Mouse (Mus musculus) intestine, embryonic 16.5 days (tissue): ENCODE measurements at regions not wholly inside any gene's neighbourhood (a gene's known extent, or its start where the extent isn't known, plus 50 kb on each side); places are given as distances from the start of the nearest gene placed in this dataset.

Experiments used
- ATAC-seq: fragments of 200-750 bp; cut with Nextera tagmentation; 2 replicates; pipeline ENCODE4 v1.8.0; 2017; ENCODE audit warnings: moderate TSS enrichment, moderate library complexity
- H3K27ac ChIP-seq: fragments of 300-500 bp; sonication (generic); 2 replicates; pipeline ENCODE4 v1.5.1; 2014; ENCODE audit warnings: mild to moderate bottlenecking, low read length
- H3K27me3 ChIP-seq: fragments of 300-500 bp; sonication (generic); replicated peaks from 2 replicates; pipeline ENCODE4 v1.6.1; 2014; ENCODE audit warnings: low read length, control low read depth, mixed read lengths; ENCODE audit not compliant: control insufficient read depth, insufficient read depth
- H3K36me3 ChIP-seq: fragments of 300-500 bp; sonication (generic); 2 replicates; pipeline ENCODE4 v1.6.1; 2014; ENCODE audit warnings: low read length, control low read depth; ENCODE audit not compliant: control insufficient read depth, insufficient read depth
- H3K4me1 ChIP-seq: fragments of 300-500 bp; sonication (generic); 2 replicates; pipeline ENCODE4 v1.6.1; 2014; ENCODE audit warnings: low read length, control low read depth, mixed read lengths; ENCODE audit not compliant: control insufficient read depth, insufficient read depth
- H3K4me2 ChIP-seq: fragments of 300-500 bp; sonication (generic); 2 replicates; pipeline ENCODE4 v1.6.1; 2014; ENCODE audit warnings: low read depth, low read length, control low read depth
- H3K4me3 ChIP-seq: fragments of 300-500 bp; sonication (generic); 2 replicates; pipeline ENCODE4 v1.5.1; 2014; ENCODE audit warnings: mild to moderate bottlenecking, low read length
- H3K9ac ChIP-seq: fragments of 300-500 bp; sonication (generic); 2 replicates; pipeline ENCODE4 v1.6.1; 2014; ENCODE audit warnings: low read depth, low read length
- H3K9me3 ChIP-seq: fragments of 300-500 bp; sonication (generic); 2 replicates; pipeline ENCODE4 v1.6.1; 2016; ENCODE audit warnings: low read length, control low read depth; ENCODE audit not compliant: control insufficient read depth
- WGBS: fragments of 180-500 bp; shearing (Covaris S2); extraction: QIAGEN DNeasy Blood & Tissue Kit; methylation state at CpG from one replicate; pipeline ENCODE4 v1.1.7; 2014; 5-methylcytosine and 5-hydroxymethylcytosine counted together

DNA sequence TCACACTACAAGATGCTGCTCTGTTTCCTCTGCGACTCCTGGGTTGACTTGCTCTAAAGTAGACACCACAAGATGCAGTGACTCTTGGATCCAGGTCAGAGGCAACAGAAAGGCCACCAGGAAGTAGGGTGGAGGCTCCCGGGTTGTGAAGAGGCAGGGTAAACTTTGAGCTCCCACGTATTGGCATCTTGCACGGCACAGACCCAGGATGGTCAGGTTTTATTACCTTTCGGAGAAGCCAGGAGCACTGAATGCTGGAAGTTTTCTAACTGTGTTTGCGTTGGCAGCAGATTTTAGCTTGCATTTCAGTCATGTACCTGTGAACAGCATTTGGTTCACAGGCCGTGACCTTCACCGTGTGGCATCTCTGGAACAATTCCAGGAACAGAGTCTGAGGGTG lies 227.2 kb upstream of the Foxq1 start:
- WGBS, result 59% methylated on average over 8 of the region's 8 CpGs
- ATAC-seq, result no peak
- no peak overlapping the region for H3K4me2 ChIP-seq

DNA sequence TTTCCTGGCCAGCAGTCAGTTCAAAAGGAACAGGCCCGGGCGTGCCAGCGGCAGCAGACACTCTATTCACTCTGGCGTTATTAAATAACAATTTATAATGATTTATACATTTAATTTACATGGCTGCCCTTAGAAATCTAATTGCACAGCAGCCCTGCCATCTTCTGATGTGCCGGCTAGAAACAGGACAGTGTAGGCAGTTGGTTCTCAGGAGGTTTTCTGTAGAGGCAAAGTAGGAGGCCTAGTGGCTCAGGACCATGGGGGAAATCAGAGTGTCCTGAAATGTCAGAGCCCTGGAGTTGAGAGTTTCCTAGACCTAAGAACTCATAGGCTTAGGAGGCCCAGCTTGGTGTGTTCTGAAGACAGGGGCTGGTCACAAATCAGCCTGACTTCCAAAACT lies 225.2 kb upstream of the Foxq1 start:
- Histone ChIP-seq H3K4me3 (no peak overlapping the region), H3K4me1 (peaks cover 20% of the 10 kb centered on the region), H3K9ac (no peak overlapping the region), H3K9me3 (no peaks in the 10 kb centered on the region), H3K27ac (no peak overlapping the region), H3K27me3 (peaks cover 3% of the 10 kb centered on the region; the same call in 1 of the 2 replicates), H3K4me2 (no peak overlapping the region), H3K36me3 (no peaks in the 10 kb centered on the region)
- 80% methylated on average over 5 of the region's 5 CpGs for WGBS
- ATAC-seq, result no peak

More for the DNA sequence above, 227.2 kb upstream of the Foxq1 start:
- Histone ChIP-seq H3K27ac (no peak overlapping the region), H3K9me3 (no peaks in the 10 kb centered on the region), H3K9ac (no peak overlapping the region), H3K36me3 (no peaks in the 10 kb centered on the region), H3K4me1 (peaks cover 20% of the 10 kb centered on the region), H3K4me3 (no peak overlapping the region), H3K27me3 (peaks cover 6% of the 10 kb centered on the region)

DNA sequence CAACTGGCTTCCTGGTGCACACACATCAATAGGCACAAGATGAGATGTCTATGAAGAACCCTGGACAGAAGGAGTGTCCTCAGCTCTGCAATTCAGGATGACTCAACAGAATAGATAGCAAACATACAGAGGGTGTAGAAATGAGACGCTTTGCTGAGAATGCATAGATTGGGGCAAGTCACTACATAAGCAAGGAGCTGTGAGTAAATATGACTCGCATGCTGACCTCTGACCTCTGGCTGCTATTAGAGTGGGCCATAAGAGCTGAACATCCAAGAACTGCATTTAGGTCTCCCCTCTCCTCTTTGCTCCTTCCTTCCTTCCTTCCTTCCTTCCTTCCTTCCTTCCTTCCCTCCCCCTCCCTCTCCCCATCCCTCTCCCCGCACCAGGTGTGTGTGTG lies 221.0 kb upstream of the Foxq1 start:
- 82% methylated on average over 3 of the region's 3 CpGs for WGBS
- no peaks in the 10 kb centered on the region for H3K36me3 ChIP-seq
- ATAC-seq, result no peak
- H3K4me3 ChIP-seq, result no peak overlapping the region
- no peak overlapping the region for H3K4me2 ChIP-seq
- H3K9ac ChIP-seq, result no peak overlapping the region
- 0 out of 2 replicates have a peak, but pooled peaks cover 5% of the 10 kb centered on the region for H3K4me1 ChIP-seq
- H3K9me3 ChIP-seq, result no peaks in the 10 kb centered on the region
- no peak overlapping the region for H3K27ac ChIP-seq
- no peaks in the 10 kb centered on the region; the same call in 1 of the 2 replicates for H3K27me3 ChIP-seq

DNA sequence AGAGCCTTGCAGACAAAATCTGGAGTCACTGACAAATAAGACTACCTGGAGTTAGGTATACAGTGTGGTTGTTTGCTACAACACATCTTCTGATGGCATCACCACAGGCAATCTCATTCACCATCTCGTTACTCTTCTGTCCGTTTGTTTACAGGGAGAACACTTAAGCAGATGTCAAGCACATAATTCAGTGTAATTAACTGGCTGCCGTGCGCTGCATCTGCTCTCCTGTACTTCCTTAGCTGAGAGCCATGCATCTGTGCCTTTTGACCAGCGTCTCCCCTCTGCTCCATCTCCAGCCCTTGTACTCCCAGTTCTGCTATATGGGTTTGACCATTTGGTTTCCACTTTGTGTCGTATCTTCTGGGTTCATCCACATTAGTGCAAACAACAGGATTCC lies 218.3 kb upstream of the Foxq1 start:
- no peak overlapping the region for H3K4me3 ChIP-seq
- no peak overlapping the region for H3K9ac ChIP-seq
- H3K36me3 ChIP-seq, result no peaks in the 10 kb centered on the region
- ATAC-seq, result no peak
- H3K27ac ChIP-seq, result no peak overlapping the region
- no peak overlapping the region for H3K4me2 ChIP-seq
- 48% methylated on average over 6 of the region's 6 CpGs for WGBS
- H3K4me1 ChIP-seq, result no peaks in the 10 kb centered on the region
- no peaks in the 10 kb centered on the region; the same call in 1 of the 2 replicates for H3K27me3 ChIP-seq
- no peaks in the 10 kb centered on the region for H3K9me3 ChIP-seq

DNA sequence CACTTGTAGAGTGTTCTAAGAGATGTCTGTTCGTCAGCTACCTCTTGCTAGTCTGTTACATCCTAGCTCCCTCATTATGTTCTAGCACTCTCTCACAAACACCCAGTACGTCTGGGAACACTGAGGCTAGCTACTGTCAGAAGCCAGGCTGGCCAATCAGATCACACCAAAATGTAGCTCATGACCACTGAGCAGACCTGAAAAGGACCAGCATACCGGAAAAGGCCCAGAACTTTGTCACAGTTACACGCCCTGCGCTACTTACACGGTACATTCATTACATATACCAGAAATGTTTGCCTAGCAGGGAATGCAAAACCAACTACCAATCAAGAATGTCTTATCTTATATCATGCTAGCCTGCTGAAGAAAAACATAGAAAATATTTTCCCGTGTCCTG lies 216.5 kb upstream of the Foxq1 start:
- WGBS, result 86% methylated on average over 7 of the region's 7 CpGs
- H3K4me1 ChIP-seq, result no peaks in the 10 kb centered on the region
- no peak for ATAC-seq
- no peak overlapping the region for H3K9ac ChIP-seq
- no peaks in the 10 kb centered on the region; the same call in 1 of the 2 replicates for H3K27me3 ChIP-seq
- H3K36me3 ChIP-seq, result no peaks in the 10 kb centered on the region
- no peaks in the 10 kb centered on the region for H3K9me3 ChIP-seq
- H3K4me2 ChIP-seq, result no peak overlapping the region
- no peak overlapping the region for H3K4me3 ChIP-seq
- H3K27ac ChIP-seq, result no peak overlapping the region

DNA sequence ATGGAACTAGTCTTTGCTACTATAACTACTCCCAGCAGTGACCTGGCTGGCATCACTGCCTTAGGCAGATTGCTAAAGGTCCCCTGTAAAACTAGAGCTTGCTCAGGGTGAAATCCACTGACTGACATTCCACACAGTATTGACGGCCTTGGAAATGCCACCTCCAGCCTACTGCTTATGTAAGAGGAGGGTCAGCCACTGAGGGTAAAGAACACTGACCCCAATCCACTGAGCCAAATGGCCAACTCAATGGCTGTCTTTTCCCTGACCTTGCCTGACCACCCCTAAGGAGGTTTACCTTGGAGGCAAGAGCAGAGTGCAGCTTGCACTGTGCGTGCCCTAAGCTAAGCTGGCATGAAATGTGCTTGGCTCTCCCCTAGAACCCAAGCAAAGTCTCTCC lies 216.0 kb upstream of the Foxq1 start:
- 90% methylated on average over 2 of the region's 2 CpGs for WGBS
- Histone ChIP-seq H3K9ac (no peak overlapping the region), H3K4me3 (no peak overlapping the region), H3K4me2 (no peak overlapping the region), H3K4me1 (no peaks in the 10 kb centered on the region), H3K27me3 (no peaks in the 10 kb centered on the region; the same call in 1 of the 2 replicates), H3K9me3 (no peaks in the 10 kb centered on the region), H3K36me3 (no peaks in the 10 kb centered on the region), H3K27ac (no peak overlapping the region)
- 0 out of 2 replicates have a peak, but pooled peaks have one; percentile 26 for ATAC-seq

DNA sequence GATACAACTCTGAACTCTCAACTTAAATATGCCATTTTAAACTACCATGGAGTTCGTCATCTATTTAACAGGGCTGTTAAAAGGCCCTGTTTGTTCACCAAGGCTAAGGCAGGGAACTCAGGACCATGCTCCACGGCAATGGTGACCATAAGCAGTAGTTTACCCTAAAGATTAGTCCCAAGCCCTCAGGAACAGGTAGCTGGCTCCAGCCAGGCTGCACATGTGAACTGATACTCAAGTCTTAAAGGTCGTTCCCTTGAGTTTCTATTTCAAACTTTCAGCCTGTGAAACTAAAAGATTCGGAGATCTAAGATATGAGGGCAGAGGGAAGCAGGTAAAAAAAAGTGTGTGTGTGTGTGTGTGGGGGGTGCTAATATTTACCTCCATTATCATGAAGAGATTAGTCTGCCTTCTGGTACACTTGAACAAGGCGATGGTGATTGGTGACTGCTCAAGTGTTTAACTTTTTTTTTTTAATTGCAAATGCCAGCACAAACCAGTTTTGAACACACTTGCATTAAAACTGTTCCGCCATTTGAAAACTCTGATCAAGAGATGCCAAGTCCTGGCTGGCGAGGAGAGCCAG lies 215.5 kb upstream of the Foxq1 start:
- no peak overlapping the region for H3K9ac ChIP-seq
- no peaks in the 10 kb centered on the region for H3K4me1 ChIP-seq
- no peak overlapping the region for H3K27ac ChIP-seq
- H3K9me3 ChIP-seq, result no peaks in the 10 kb centered on the region
- no peak overlapping the region for H3K4me3 ChIP-seq
- H3K4me2 ChIP-seq, result no peak overlapping the region
- WGBS, result 65% methylated on average over 7 of the region's 7 CpGs
- no peaks in the 10 kb centered on the region for H3K36me3 ChIP-seq
- H3K27me3 ChIP-seq, result no peaks in the 10 kb centered on the region; the same call in 1 of the 2 replicates
- ATAC-seq, result no peak; the same call in 1 of the 2 replicates

DNA sequence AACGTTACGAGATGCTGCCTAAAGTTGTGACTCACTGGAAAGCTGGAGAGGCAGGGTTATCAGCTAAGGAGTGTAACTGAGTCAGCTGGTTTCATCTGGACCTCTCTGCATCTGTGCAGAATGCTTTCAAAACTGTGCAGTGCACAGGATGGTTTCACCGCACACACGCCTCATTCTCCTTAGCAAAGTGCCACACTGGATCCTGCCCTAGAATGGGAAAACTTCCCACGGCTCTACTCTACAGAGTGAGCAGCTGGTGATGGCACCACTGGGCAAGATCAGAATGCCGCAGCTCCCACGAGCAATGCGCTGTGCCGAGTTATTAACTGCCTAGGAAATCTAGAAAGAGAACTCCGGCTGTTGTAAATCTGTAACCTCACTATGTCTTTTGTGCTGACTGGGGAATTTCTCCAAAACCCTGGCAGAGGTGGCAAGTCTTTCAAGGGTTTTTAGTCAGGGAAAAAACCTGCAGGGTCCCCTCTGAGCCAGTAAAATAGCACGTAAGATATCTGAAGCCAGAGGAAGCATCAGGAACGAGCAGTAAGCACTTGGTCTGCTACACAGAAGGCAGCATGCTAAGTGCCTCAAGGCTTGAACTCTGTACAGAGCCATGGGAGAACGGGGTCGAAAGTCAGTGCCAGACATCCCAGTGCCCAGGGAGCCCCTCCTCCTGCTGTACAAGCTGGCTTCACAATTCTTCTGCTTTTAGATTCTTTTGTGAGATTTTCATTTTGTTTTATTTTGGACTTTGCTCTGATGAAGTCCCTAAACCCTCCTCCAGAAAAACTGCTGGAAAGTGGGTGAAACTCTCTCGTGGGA lies 214.4 kb upstream of the Foxq1 start:
- Histone ChIP-seq H3K27ac (no peak overlapping the region), H3K9ac (no peak overlapping the region), H3K9me3 (no peaks in the 10 kb centered on the region), H3K4me2 (no peak overlapping the region), H3K27me3 (no peaks in the 10 kb centered on the region), H3K4me1 (no peaks in the 10 kb centered on the region), H3K36me3 (no peaks in the 10 kb centered on the region), H3K4me3 (no peak overlapping the region)
- 69% methylated on average over 15 of the region's 15 CpGs for WGBS
- ATAC-seq, result no peak

DNA sequence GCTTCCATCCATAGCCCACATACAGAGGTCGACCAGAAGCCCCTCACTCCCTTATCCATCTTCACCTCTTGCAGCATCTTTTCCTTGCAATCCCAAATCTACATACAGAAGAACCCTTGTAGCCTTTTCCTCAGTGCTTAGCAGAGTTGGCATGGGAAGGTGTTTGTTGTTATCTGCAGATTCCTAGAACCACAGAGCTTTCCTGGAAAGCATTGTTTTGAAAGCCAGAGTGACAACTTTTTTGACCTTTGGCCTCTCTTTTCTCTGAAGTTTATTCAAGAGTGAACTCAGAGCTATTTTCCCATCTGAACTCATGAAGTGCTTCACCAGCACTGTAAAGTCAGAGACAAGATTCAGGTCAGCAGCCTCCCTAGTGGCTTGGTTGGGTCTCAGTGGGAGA lies 209.7 kb upstream of the Foxq1 start:
- Histone ChIP-seq H3K4me1 (peaks cover 2% of the 10 kb centered on the region; the same call in 1 of the 2 replicates), H3K27me3 (no peaks in the 10 kb centered on the region), H3K36me3 (no peaks in the 10 kb centered on the region), H3K4me3 (no peak overlapping the region), H3K27ac (no peak overlapping the region), H3K9ac (no peak overlapping the region), H3K9me3 (no peaks in the 10 kb centered on the region), H3K4me2 (no peak overlapping the region)
- WGBS, result 58% methylated on average over 1 of the region's 1 CpGs
- ATAC-seq, result no peak
